Mouse (Mus musculus): ENCODE measurements at regions not wholly inside any gene's neighbourhood (a gene's known extent, or its start where the extent isn't known, plus 50 kb on each side); places are given as distances from the start of the nearest gene placed in this dataset.

DNA sequence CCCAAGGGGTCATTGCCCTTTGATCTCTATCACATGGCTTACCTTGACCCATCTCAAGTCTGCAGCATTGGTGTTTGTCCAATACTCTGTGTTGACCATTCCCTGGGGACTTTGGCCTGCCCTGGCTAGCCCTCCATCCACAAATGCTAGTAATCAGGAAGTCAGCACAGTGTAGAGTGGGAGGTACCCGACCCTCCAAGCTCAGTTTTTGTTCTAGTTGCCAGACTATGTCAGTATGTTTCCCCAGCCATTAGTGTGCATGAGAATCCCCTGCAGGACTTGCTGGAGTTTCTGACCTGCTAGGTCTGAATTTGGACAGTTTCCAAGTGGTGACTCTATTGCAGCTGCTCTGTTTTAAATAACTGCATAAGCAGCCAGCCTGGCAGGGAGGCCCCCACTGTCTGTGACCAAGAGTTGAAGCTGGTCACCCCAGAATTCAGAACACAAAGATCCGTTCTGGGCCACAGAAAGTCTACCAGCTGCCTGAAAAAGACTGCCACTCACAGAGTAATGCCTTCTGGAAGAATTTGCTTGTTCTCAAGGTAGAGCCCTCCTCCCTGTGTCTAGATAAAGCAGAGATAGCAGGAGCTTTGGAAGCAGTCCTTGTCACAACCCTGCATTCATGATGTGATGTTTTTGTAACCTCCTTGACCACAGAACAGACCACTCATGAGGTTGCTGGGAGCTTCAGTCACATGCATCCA lies 118.0 kb upstream of the Slc22a23 start:
- DNase-seq (ENCODE audit: low spot score in 2 of 2): peak; percentile 9 to 23

DNA sequence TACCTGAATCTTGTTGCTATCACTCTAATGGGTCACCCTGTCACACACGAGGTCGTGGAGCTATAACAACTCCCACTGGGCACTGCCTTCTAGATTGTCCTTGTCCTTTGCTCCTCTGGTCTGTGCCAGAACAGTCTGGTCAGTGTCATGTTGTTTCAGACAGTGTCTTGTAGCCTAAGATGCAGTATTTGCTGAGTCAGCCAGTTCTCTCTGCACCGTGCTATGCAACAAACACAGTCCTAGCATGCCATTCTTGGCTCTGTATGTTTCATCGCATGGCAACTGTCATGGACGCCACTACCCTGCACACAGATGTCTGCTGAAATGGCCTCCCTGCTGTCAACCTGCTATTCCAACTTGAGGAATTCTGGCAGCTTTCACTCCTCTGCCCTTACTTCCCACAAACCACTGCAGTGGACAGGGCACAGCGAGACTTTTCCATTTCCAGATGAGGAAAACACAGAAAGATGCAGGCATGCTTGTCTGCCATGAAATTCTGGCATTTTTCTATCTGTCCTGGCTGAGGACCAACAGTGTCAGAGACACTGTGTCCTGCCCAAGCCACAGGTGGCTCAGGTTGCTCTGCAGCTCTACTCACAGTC lies 117.3 kb upstream of the Slc22a23 start:
- DNase-seq (ENCODE audit: low spot score in 2 of 2): no peak

DNA sequence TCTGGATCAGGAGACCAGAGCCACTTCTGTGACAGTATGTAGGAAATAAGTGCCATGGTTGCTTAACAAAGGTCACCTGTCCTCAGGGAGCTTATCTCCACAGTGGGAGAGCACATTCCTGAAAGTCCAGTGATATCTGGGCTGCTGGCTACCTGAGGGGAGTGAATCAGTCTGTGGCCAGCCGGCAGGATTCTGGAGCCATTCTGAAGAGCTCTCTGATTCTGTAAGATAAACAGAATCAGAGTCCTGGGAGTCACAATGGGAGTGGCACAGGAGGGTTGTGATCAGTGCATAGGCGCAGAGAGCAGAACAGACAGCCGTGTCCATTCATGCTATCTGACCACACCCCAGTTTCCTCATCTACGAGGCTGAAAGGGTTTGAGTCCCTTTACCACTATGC lies 116.0 kb upstream of the Slc22a23 start:
- DNase-seq (ENCODE audit: low spot score in 2 of 2): no peak

DNA sequence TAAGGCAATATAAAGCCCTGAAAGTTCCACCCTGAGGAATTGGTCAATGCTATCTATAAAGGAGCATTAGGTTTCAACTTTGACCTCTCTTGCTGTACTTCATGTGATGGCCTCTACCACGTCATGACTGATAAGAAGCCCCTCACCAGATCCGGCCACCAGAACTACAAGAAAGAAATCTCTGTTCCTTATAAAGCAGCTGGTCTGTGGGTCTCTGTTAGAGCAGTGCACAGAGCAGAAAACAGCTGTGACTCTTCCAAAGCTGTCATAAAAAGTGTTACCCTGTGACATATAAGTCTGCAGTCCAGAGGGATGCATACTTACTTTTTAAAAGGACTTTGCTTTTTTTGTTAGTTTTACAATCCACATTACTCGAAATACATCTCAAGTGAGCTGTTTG lies 111.1 kb upstream of the Slc22a23 start:
- DNase-seq (ENCODE audit: low spot score in 2 of 2): no peak

DNA sequence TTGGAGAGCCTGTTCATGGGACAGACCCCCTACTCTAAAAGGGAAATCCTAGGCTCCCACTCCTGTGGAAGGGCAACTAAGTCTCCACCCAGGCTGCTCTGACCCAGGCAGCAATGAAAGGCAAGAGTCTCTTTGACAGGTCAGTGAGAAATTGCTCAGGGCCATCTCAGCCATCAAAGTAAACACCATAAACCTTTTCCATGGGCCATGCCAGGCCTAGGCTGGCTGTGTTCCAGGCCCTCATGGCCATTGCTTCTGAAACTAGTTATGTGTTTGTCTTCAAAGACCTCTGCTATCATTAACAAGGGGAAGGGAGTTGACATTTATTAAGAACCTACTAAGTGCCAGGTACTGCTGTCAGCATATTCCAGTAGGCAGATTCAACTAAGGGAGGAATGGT lies 101.8 kb upstream of the Slc22a23 start:
- no peak for DNase-seq (ENCODE audit: low spot score in 2 of 2)

DNA sequence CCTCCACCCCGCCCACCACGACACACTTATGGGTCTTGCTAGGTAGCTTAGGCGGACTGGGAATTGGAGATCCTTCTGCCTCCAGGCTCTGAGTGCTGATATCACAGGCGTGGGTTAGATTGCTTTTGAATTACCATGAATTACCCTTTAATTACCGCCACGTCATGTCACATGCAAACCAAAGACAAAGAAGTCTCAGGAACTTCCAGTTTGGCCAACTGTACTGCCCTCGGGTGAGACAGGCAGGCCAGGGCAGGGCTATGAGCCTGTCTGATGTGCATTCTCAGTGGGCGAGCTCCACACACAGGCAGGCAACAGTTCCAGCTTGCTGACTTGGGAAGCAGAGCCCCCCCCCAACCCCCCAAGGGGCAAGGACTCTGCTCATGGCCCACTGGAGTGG lies 101.3 kb upstream of the Slc22a23 start:
- no peak for DNase-seq (ENCODE audit: low spot score in 2 of 2)

DNA sequence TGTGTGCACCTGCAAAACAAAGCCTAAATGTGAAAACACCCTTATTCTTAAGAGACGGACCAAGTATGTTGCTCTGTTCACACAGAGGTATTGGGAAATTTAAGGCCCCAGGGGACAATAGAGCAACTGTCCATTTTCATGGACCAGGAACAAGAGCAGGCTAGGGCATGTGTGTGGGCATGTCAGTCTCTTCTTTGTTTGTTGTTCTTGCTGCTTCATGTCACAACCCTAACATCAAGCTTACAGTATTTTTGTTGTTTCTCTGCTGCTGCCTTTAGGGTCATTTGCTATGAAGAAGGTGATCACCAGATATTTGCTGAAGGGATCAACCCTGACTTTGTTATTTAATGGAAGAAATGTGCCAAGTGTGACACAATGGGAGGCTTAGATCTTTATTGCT lies 96.4 kb upstream of the Slc22a23 start:
- DNase-seq (ENCODE audit: low spot score in 2 of 2): no peak

DNA sequence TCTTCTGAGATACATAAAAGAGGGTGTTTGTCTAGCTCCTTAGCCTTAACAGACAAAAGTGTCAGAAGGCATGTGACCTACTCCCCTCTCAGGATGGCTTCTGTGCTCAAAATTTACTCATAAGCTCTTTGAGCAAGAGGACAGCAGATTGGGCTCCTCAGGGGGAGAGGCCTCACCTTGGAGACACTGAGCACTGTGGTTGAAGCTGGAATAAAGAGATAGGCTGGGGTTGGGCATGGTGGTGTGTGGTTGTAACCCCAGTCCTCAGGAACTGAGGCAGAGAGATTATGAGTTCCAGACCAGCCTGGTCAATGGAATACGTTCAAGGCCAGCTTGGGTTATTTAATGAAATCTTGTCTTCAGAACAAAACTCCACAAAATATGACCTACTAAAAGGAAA lies 82.5 kb upstream of the Slc22a23 start:
- no peak for DNase-seq (ENCODE audit: low spot score in 2 of 2)

DNA sequence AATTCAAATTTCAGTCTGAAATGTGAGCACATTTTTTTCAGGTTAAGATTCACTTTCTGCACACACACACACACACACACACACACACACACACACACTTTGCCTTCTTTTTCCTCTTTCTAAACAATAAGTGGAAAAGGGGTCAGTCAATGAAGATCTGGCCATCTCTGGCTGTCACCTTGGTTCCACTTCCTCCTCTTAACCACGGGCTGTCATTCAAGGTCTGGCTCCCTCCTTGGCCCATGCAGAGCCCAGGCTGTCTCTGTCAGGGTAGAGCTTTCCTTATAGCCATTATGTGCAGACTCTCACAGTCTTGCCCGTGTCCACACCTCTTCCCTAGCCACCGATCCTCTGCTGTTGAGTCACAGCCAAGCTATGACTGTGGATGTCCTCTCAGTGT lies 79.9 kb upstream of the Slc22a23 start:
- no peak for DNase-seq (ENCODE audit: low spot score in 2 of 2)

DNA sequence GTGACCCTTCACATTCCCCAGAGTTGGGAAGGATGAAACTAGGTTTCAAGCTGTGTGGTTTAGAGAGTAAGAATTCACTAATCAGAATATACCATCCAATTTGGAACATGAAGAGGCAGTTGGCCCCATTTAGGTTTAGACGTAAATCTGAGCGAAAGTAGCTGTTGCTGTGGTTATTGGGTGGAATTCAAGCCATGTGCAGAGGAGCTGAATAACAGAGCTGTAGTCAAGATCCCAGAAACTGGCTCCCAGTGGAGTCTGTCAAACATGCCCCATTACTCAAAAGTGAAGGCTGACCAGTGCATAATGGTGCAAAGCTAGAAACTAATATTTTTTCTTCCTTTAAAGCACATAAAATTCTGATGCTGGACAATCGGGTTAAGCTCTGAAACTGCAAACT lies 76.7 kb upstream of the Slc22a23 start:
- DNase-seq (ENCODE audit: low spot score in 2 of 2): no peak

DNA sequence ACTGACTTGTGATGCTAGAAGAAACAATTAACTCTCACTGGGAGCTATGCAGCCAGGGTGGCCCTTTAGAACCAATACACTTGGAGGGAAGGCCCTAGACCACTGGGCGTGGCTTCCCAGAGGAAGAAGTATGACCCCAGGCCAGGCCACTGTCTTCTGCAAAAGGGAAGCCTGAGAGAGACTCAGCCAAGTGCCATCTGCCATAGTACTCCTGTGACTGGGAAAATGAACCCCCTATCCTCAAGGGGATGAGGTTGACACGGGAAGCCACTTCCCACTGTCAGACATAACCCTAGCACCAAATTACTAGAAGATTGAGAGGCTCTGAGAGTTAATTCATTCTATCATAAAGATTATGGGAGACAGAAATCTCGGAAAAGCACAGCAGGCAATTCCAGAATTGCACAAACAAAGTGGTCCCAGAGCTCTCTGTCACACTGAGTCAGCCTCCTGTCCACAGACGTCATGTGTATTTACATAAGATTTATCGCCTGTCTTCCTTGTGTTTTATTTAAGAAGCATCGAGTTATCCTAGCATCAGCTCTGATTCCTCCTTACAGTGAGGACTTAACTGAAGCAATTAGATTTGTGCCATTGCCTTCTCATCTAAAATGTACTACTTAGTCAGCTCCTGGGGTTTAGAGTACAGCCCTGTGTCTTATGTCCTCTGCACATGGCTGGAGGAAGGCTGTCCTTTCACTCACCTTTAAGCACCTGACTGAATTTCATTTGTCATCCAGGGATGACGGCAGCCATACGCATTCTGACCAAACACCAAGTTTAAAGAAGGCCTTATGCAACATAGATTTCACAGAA lies 75.6 kb upstream of the Slc22a23 start:
- DNase-seq (ENCODE audit: low spot score in 2 of 2): no peak

DNA sequence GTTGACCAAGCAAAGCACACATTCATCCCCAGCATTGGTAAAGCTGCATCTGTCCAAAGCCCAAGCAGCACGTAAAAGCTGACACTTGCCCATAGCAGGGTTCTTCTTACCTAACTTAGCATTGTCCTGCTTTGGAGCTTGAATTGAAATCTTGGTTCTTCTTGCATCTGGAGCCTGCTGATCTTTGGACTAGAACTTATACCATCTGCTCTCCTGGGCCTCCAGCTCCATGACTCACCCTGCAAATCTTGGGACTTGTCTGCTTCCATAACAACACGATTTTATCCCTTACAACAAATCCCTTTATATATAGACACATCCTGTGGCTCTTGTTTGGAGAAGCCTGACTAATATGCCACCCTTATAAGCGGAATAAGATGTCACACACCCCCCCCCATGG lies 74.1 kb upstream of the Slc22a23 start:
- DNase-seq (ENCODE audit: low spot score in 2 of 2): no peak

DNA sequence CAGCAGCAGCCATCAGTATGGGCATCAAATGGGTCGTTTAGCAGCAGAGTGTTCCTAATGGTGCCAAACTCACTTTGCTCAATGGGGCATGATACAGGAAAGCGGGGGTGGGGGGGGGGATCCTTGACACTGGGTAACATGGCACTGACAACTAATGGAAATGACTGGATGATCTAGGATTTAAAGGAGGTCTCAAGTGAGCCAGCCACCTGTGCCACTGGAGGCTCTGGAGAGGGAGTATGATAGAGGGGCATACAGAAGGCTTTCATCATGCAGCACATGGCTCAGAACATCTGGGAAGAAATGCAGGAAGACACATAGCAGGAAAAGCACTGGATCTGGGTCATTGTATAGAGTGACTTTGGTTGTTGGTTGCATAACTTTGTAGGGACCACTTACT lies 71.6 kb upstream of the Slc22a23 start:
- no peak for DNase-seq (ENCODE audit: low spot score in 2 of 2)

DNA sequence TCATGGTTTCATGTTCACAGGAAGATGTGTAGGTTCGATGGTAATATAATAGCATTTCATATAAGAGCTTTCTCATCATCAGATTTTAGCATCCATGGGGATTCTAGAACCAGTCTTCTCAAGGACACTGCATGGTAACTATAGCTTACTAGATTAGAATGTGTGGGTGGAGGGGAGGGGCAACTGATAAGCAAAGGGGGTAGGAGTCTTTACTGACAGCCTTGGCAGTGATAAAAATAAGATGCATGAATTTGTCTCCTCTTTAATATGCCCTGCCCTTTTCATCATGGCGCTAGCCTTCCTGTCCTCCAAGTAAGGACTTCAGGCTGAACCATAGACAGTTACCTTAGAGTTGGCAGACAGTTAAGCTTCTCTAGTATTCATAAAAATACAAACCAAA lies 69.6 kb upstream of the Slc22a23 start:
- no peak for DNase-seq (ENCODE audit: low spot score in 2 of 2)

DNA sequence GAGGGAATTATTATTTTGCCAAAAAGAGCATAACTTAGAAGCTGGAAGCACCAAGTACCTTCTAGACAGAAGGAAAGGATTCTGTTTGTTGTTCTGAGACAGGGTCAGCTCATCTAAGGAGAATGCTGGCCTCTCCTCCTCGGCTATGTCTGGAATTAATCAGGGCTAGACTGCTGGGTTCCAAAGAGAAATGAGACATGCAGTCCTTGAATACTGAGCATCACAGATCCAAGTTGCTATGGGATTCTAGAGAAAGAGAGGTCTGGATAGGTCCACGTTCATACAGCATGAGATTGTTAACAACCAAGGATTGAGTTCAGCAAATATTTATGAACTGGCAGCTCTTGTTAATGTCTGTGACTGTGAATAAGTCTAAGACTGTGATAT lies 63.7 kb upstream of the Slc22a23 start:
- DNase-seq (ENCODE audit: low spot score in 2 of 2): no peak

DNA sequence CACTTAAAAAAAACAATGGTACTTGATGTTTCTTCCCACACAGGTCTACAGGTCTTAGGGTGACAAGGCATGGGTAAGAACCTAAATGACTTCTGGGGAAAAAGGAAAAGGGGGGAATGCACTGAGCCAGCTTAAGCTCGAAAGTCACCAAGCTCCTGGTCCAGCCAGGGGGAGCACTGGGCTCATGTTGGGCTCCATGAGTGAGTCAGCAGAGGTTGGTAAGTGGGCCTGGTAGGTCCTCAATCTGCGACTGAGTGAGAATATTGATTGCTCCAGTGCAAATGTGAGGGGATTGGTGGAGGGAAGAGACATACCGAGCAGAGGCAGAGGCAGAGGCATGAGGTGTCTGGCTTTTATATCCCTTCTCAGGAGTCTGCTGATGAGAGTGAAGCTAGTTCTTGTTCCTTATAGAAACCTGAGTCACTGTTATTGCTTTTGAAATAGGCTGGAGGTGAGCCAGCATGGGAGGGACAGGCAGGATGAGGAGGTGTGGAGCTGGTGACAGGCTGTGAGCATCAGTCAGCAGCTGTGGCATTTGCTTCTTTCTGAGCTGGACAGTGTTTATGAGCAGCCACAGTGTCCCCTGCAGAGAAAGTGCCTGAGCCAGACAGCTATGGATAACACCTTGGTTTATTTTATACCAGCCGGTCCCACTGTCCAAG lies 63.2 kb upstream of the Slc22a23 start:
- no peak for DNase-seq (ENCODE audit: low spot score in 2 of 2)

DNA sequence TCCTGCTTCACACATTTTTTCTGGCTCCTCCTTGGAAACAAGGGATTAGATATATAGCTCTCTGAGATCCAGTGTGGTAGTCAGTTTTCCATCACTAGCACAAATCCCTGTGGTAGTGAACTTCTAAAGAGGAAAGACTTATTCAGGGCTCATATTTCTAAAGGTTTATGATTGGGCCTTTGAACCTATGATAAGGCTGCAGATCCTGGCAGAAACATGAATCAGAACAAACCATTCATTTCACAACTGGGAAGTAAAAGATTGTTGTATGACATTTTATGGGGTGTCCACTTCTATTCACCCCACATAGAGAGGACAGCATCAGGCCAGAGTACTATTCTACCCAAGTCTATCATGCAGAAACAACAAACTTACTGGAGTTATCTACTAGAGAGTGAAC lies 61.3 kb upstream of the Slc22a23 start:
- DNase-seq (ENCODE audit: low spot score in 2 of 2): no peak

DNA sequence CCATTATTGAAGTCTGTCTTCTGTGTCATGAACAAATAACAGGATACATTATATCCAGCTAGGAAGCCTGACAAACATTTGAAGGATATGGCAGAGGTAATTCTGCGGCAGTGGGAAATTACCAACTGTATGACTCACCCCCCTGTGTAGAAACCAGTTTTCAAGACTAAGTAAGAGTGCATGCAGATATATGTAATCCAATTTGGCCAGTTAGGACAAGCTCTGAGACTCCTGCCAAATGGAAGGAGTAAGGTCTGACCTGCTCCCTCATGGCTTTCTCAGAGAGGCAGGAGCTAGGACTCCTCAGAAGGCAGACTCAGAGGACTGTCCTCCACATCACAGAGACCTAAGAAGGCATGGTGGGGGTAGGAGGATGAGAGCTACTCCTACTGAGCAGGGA lies 57.6 kb upstream of the Slc22a23 start:
- DNase-seq (ENCODE audit: low spot score in 2 of 2): no peak

DNA sequence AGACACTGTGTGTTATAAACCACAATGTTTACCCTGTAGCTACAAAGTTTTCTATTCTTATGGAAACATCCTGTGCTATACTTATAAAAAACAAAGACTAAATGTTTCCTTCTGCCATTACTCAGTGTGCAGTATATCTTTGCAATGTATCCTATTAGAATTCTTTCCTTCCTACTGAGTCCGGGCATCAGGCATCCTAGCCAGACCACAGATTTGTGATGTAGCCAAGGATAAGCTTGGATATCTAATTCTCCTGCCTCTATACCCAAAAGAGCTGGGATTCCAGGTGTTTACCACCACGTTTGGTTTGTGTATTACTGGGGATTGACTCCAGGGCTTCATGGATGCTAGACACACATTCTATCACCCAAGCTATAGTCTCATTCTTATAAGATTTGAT lies 56.0 kb upstream of the Slc22a23 start:
- no peak for DNase-seq (ENCODE audit: low spot score in 2 of 2)

DNA sequence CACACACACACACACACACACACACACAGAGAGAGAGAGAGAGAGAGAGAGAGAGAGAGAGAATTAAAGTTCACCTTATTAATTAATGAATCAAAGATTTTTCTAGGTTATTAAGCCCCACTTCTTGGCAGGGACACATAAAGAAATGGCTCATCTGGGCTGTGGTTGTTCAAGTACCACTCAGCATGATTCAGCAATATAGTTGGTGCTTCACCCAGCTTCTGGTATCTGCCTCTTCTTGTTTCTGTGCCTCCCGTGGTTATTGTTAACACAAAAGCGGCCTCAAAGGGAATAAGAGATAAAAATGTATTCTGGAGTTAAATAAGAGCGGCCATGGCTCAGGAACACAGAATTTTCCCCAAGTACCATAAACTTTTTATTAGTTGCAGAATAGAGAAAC lies 53.9 kb upstream of the Slc22a23 start:
- DNase-seq (ENCODE audit: low spot score in 2 of 2): no peak

DNA sequence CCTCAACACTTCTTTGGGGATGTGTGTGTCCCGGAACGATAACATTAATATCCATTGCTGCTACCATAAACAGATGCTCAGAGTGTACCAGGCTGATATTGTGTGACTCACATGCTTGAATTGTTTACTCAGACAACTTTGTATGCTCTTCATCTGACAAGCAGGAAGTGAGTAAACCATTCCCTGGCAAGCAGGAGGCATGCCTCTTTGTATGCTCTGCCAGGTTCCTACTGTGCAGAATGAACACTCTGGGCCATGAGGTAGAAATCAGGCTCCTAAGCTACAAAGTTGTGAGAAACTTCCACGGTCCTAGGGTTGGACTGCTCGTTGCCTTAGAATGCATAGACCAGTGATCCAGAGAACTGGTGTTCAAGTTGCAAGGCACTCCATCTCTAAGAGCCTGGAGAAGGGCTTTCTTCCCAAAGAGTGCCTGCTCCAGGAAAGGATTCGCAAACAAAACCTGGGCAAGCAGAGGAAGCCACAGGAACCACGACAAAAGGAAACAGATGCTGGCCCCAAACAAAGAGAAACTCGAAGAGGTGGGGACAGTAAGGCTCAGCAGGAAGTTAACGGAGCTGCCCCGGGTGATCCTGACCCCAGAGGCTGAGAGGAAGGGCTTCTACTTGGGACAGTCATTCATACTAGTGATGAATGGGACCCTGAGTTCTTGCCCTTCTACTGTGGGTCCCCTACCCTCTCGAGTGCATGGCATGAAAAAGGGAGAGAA lies 53.2 kb upstream of the Slc22a23 start:
- DNase-seq (ENCODE audit: low spot score in 2 of 2): no peak

All from layer of hippocampus, postnatal 10 days (tissue).